Mouse (Mus musculus): ENCODE measurements around the gene Tmem86a. TPM values are rescaled to one million over a fixed set of nuclear protein-coding genes. Genes with fewer than 3 reads are reported as not detected.

Gene Tmem86a
- polyA plus RNA-seq, 1 experiment from 2014 or later = 27.7 TPM

GRCm38 (mm10) chr7:47103671-47104414 lies 53.4 kb downstream of the Tmem86a start:
- Histone ChIP-seq H3K27ac (ENCODE audit: low read length) (no peak overlapping the region), H3K27me3 (replicated peaks; ENCODE audit: control insufficient read depth, insufficient read depth, low read length) (no peaks in the 10 kb centered on the region), H3K4me2 (ENCODE audit: low read length) (no peak overlapping the region), H3K4me3 (replicated peaks; ENCODE audit: low read length) (no peak overlapping the region), H3K4me1 (replicated peaks; ENCODE audit: control insufficient read depth, insufficient read depth, low read length) (no peaks in the 10 kb centered on the region), H3K9me3 (ENCODE audit: control insufficient read depth, low read length) (no peaks in the 10 kb centered on the region), H3K9ac (replicated peaks; ENCODE audit: low read depth, low read length) (no peak overlapping the region), H3K36me3 (ENCODE audit: control insufficient read depth, insufficient read depth) (no peaks in the 10 kb centered on the region)
- 73% methylated on average over 1 of the region's 1 CpGs for WGBS
- ATAC-seq = no peak

Small RNA genes within 50 kb of the gene (microRNA-seq; reads per million reads assigned to microRNA genes)
- 0.62 reads per million for gene Mir7056

Other genes with a start within 250 kb of the Tmem86a start
- gene Ldha, start 209.1 kb upstream of the Tmem86a start, polyA plus RNA-seq (2015; fragmentation: Nextera tagmentation; extraction: Ambion mirVana) = 782 and 824 TPM in 2 replicates
- 0.20 TPM in 1 of 2 replicates, not detected in the other for gene Ldhc, start 189.4 kb upstream of the Tmem86a start, polyA plus RNA-seq (2015; fragmentation: Nextera tagmentation; extraction: Ambion mirVana)
- 424 and 426 TPM in 2 replicates for gene Tsg101, start 130.6 kb upstream of the Tmem86a start, polyA plus RNA-seq (2015; fragmentation: Nextera tagmentation; extraction: Ambion mirVana)
- gene Uevld, start 92.1 kb upstream of the Tmem86a start, polyA plus RNA-seq (2015; fragmentation: Nextera tagmentation; extraction: Ambion mirVana) = 7.7 and 8.9 TPM in 2 replicates
- not detected in 2 replicates for gene Gm9999, start 67.0 kb upstream of the Tmem86a start, polyA plus RNA-seq (2015; fragmentation: Nextera tagmentation; extraction: Ambion mirVana)
- gene Spty2d1, start 42.2 kb upstream of the Tmem86a start, polyA plus RNA-seq (2015; fragmentation: Nextera tagmentation; extraction: Ambion mirVana) = 11.2 and 14.3 TPM in 2 replicates
- 68.5 and 103 TPM in 2 replicates for gene Ptpn5, start 83.1 kb downstream of the Tmem86a start, polyA plus RNA-seq (2015; fragmentation: Nextera tagmentation; extraction: Ambion mirVana)
- not detected in 2 replicates for gene Mrgpra6, start 154.3 kb downstream of the Tmem86a start, polyA plus RNA-seq (2015; fragmentation: Nextera tagmentation; extraction: Ambion mirVana)
- gene Mrgpra9, start 202.2 kb downstream of the Tmem86a start, polyA plus RNA-seq (2015; fragmentation: Nextera tagmentation; extraction: Ambion mirVana) = not detected in 2 replicates

All from forebrain, embryonic 16.5 days (tissue).